Mouse (Mus musculus): ENCODE results near the gene Snapc4.
A peak's percentile ranks its signal among the peaks of the same experiment; 100 is the strongest.
"Not testable (repeated sequence)": the region's sequence is repeated elsewhere in the genome, so short reads cannot be mapped to it uniquely, and the experiment has no call there.

Snapc4 gene

GRCm38 (mm10) chr2:26380871-26381270 is 418 bp upstream of the Snapc4 start:
- not testable (repeated sequence) for DNase-seq (ENCODE audit: low read depth, low spot score)

DNA sequence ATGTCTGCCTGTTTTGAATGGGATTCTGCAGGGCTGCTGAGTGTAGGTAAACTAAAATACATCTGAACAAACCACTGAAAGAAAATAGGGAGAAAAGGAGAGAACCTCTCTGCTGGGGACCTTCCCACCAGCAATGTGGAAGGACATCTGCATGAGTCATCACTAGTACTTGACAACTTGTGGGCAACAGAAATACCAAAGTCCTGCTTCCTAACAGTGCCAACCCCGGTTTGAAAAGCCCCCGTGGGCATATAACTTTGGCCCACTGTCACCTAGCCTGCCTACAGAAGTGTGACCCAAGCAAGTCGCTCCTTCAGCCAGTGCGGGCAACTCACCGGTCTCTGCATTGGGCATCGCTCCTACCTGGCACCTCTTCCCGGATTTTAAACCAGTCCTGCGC is 8.1 kb downstream of the Snapc4 start:
- no peak for DNase-seq (ENCODE audit: low read depth, low spot score)

DNA sequence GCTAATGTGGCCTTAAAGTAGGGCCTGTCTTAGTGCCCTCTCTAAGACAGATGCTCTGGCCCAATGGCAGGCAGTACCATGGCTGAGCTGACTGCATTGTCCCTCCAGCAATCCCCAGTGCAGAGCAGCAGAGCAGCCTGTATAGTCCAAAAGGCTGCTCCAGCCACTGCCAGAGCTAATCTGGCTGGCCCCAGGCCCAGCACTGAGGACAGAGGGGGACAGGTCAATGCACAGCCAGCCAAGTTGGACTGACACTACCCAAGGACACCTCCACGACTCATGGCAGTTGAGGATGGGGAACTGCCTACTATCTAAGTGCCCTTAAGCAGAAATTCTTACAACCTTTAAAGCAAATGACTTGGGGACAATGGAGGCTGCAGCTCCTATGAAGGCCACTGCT is 11.9 kb downstream of the Snapc4 start:
- DNase-seq (ENCODE audit: low read depth, low spot score), result no peak

- DNase-seq (ENCODE audit: low read depth, low spot score), result no peak
Observed at GRCm38 (mm10) chr2:26367911-26368310, 12.5 kb downstream of the Snapc4 start.

GRCm38 (mm10) chr2:26364738-26365465 is 15.6 kb downstream of the Snapc4 start:
- no peak for DNase-seq (ENCODE audit: low read depth, low spot score)

GRCm38 (mm10) chr2:26363481-26363880 is 17.0 kb downstream of the Snapc4 start:
- no peak for DNase-seq (ENCODE audit: low read depth, low spot score)

DNA sequence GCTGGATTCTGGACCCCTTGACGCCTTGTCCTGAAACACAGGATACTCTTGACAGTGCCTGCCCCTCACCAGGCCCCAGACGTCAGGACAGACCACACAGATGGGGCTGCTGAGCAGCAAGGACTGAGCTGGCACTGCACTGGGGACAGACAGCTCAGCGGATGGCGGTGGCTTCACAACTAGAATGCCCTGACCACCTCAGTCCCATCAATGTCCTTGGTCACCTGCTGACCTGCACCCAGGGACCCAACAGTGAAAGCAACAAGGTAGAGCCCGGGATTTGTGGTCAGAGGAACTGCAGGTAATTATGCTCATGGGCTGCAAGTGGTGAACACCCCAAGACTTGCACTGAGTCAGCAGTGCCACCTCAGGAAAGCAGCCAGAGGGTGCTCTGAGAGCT is 17.5 kb downstream of the Snapc4 start:
- no peak for DNase-seq (ENCODE audit: low read depth, low spot score)

GRCm38 (mm10) chr2:26360772-26361171 is 19.7 kb downstream of the Snapc4 start, which contains the start of gene Card9:
Card9 (minus strand) TSS chr2:26360918.
- DNase-seq (ENCODE audit: low read depth, low spot score), result no peak

DNA sequence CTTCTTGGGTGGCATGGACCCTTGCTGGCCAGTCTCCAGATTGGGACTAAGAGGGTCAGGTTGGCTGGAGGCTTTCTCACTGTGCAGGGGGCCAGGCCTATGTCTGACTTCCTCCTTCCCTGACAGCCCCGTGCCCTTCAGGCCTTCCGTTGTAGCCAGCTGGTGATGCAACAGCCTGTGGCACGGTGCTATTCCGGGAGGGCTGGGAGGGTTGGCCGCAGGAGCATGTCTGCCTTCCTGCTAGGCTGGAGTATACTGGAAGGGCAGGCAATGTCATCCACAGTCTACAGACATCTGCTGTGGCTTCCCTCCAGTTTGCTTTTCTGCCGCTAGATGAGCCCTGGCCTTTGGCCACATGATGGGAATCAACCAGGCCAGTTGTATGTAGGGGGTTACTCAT is 20.5 kb downstream of the Snapc4 start:
- DNase-seq (ENCODE audit: low read depth, low spot score), result no peak

GRCm38 (mm10) chr2:26358667-26359320 is 21.7 kb downstream of the Snapc4 start:
- DNase-seq (ENCODE audit: low read depth, low spot score), result no peak

DNA sequence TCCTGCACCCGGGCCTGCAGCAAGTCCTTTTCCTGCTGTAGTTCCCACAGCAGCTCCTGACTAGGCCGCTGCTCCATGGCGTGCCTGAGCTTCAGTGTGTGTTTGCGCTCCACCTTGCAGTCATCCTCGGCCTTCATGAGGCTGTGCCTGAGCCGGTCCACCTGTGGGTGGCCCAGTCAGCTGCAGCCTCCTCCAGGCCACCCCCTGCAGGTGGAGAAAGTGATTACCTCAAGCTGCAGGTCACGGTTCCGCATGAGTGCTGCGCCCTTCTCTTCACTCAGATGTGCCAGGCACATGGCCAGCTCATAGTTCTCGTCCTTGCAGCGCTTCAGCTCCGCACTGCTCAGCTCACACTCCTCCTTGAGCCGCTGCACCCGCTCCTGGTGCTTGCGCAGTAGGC is 23.0 kb downstream of the Snapc4 start:
- DNase-seq (ENCODE audit: low read depth, low spot score), result peak; percentile 70

GRCm38 (mm10) chr2:26356678-26357077 is 23.8 kb downstream of the Snapc4 start:
- DNase-seq (ENCODE audit: low read depth, low spot score), result peak; percentile 28

- no peak for DNase-seq (ENCODE audit: low read depth, low spot score)
Observed at GRCm38 (mm10) chr2:26356231-26356630, 24.2 kb downstream of the Snapc4 start.

GRCm38 (mm10) chr2:26354401-26354800 is 26.1 kb downstream of the Snapc4 start:
- no peak for DNase-seq (ENCODE audit: low read depth, low spot score)

- no peak for DNase-seq (ENCODE audit: low read depth, low spot score)
Observed at GRCm38 (mm10) chr2:26353066-26353980, 27.1 kb downstream of the Snapc4 start.

GRCm38 (mm10) chr2:26352291-26352910 is 28.1 kb downstream of the Snapc4 start:
- no peak for DNase-seq (ENCODE audit: low read depth, low spot score)

DNA sequence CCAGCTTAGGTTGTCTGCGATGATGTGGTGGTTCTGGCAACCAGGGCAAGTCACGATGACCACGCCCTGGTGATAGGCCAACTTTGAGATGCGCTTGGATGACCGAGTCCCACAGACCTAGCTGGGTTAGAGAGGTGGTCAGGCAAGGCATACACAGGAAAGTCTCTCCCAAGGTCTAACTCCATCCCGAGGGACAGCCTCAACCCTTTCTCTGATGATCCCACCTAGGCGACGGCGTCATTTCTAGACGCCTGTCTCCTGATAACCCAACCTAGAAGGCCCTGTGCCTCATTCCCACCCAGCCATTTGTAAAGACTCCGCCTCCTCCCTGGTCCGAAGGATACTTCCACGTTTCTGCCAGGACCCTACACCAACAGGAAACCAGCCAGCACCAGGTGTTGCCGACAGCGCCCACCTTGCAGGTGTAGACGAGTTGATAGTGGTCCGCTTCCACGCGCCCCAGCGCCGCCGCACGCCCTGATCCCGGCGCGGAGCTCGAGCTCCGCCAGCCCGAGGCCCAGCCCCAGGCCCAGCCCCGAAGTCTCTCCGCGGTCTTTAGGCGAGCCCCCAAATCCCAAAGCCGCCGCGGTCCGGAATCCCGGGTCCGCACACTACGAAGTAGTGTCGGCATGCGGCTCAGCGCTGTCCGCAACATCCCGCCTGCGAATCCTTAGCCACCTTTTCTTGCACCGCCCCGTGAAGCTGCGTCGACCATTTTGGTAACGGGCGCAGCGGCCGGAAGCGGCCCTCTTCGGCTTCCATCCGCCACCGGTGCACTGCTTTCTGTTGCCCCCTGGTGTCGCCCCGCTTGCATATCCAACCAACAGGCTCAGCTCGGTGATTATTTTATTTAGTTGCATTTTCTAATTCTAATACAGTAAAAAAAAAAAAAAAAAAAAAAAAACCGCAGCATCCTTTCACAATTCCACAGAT is 28.8 kb downstream of the Snapc4 start, which contains the start of gene Dnlz:
TSS of gene Dnlz (minus strand) at position 753 of the 933 bp plus-strand sequence.
- DNase-seq (ENCODE audit: low read depth, low spot score), result peak; percentile 94

DNA sequence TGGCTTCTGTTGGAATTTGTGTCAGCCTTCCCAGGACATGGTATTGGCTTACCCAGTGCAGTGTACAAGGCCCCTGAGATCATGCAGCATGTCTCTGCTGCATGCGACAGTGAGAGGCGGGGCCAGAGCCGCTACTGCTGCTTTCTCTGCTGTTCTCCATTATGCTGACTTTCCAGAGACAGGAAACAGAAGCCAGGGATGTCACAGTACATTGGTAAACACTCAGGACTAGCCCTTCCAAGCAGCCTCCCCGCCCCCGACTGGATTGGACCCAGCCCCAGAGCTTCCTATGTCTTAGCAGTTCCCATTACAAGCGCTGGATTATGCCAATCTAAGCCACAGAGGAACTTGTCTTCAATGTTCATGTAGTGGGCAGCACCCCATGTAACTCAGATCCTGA is 32.2 kb downstream of the Snapc4 start:
- DNase-seq (ENCODE audit: low read depth, low spot score), result no peak

- peak; percentile 81 for DNase-seq (ENCODE audit: low read depth, low spot score)
Observed at GRCm38 (mm10) chr2:26342609-26343490, 37.6 kb downstream of the Snapc4 start.

Data from ZHBTc4 (cell line).